Mouse (Mus musculus): ENCODE measurements around the gene Rbfox1.

DNA sequence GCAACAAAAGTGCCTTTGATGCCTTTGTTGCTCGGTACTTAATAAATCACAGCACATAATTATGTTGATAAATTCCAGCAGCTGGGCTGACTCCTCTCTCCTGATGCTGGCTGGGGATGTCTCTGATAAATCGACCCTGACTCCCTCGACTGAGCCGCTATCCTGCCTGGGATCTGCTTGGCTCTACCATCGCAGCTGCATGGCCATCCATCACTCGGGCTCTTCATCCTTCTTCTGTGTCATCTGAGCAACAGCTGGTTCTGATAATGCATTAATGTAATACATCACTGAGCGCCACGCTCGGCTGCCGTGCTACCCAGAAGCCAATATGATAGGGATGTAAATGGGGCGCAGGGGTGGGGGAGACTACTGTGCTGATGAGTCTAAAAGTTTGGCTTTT lies 39.5 kb upstream of the Rbfox1 start:
- TF ChIP-seq EP300 (optimal IDR thresholded peaks at IDR 0.05) (no peak), CTCF (IDR thresholded peaks at IDR 0.05; ENCODE audit: low read depth) (no peak)
